Mouse (Mus musculus) lung, postnatal 0 days (tissue): ENCODE results near the gene Rnf166.

Source experiments
- CTCF ChIP-seq: IDR thresholded peaks from 2 replicates; pipeline ENCODE4 v1.5.1; 2016; ENCODE audit warnings: antibody characterized with exemption, mild to moderate bottlenecking
- EP300 ChIP-seq: IDR thresholded peaks from 2 replicates; pipeline ENCODE4 v1.6.1; 2016; ENCODE audit warnings: antibody characterized with exemption, mild to moderate bottlenecking, control low read depth

DNA sequence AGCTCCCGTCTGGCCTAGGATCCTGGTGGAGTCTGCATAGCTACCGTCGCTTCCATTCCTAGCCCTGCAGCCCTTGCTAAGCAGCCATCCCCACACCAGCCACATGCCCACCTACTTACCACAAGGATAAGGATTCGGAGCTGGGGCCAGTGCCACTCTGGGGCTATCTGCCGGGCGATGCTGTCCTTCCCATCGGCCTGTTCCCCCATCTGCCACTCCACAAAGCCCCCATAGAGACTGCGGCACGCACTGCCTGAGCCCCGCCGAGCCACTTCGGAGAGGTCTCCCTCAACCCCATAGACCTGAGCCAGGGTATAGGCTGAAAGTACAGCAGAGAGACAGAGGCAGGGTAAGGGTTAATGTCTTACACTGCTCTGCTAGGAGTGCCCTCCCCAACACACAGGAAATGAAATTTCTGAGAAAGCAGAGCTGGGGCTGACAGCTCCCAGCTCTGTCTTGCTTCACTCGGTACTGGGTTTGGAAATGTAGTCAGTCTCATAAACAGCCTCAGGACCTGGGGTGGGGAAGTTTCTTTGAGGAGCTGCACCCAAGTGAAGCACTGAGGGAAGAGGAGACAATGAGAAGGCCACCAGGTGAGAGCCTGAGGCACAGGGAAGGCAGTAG lies 38.0 kb downstream of the Rnf166 start:
- TF ChIP-seq CTCF = no peak
- no peak for TF ChIP-seq EP300
